Mouse (Mus musculus) gastrocnemius, postnatal 10 days (tissue): Measurements from ENCODE around the gene Ttll5. TPM values are rescaled to one million over a fixed set of nuclear protein-coding genes. Genes with fewer than 3 reads are reported as not detected.

ENCODE experiments used
- DNase-seq: peaks from one replicate; pipeline ENCODE4 v3.0.0; 2021; ENCODE audit warnings: mixed read lengths
- total RNA-seq, 2 experiments: library from RNA; stranded (reverse); gene quantifications; 2 replicates each; pipeline ENCODE4 v1.2.3; 2021

Gene Ttll5
- total RNA-seq, 2 experiments from 2014 or later, result 9.9 to 12.7 TPM

- DNase-seq, result no peak
Observed at GRCm38 (mm10) chr12:86102686-86103085, 278.2 kb downstream of the Ttll5 start.

GRCm38 (mm10) chr12:86103391-86103790 is 278.9 kb downstream of the Ttll5 start:
- no peak for DNase-seq

GRCm38 (mm10) chr12:86103852-86104251 is 279.4 kb downstream of the Ttll5 start:
- DNase-seq, result no peak

GRCm38 (mm10) chr12:86104297-86104696 is 279.8 kb downstream of the Ttll5 start:
- DNase-seq, result no peak

GRCm38 (mm10) chr12:86105546-86105945 is 281.1 kb downstream of the Ttll5 start:
- no peak for DNase-seq

- no peak for DNase-seq
Observed at GRCm38 (mm10) chr12:86106086-86106485, 281.6 kb downstream of the Ttll5 start.

- DNase-seq, result no peak
Observed at GRCm38 (mm10) chr12:86107645-86108044, 283.2 kb downstream of the Ttll5 start.

GRCm38 (mm10) chr12:86109531-86109930 is 285.1 kb downstream of the Ttll5 start:
- DNase-seq, result no peak

- no peak for DNase-seq
Observed at GRCm38 (mm10) chr12:86110637-86111036, 286.2 kb downstream of the Ttll5 start.

Other genes with a start within 250 kb of the Ttll5 start
- gene Jdp2, start 225.6 kb upstream of the Ttll5 start, total RNA-seq, result 10 to 100 TPM; 15.2 to 17.1 TPM
- 1 to 10 TPM in 1 of 2 experiments, under 1 TPM in 1; 0.33 to 1.3 TPM for gene Batf, start 138.0 kb upstream of the Ttll5 start, total RNA-seq
- 1 to 10 TPM; 4.3 to 5.4 TPM for gene Flvcr2, start 78.1 kb upstream of the Ttll5 start, total RNA-seq
- 10 to 100 TPM; 10.1 to 11.8 TPM for gene Erg28, start 109 bp upstream of the Ttll5 start, total RNA-seq